Mouse (Mus musculus) hindbrain, embryonic 12.5 days (tissue): ENCODE measurements around the gene Akr1cl. TPM values are rescaled to one million over a fixed set of nuclear protein-coding genes. Genes with fewer than 3 reads are reported as not detected.
"Not testable (repeated sequence)": the region's sequence is repeated elsewhere in the genome, so short reads cannot be mapped to it uniquely, and the experiment has no call there.

Source experiments
- ATAC-seq: fragments of 200-750 bp; cut with Nextera tagmentation; 2 replicates; pipeline ENCODE4 v1.8.0; 2017; ENCODE audit warnings: moderate TSS enrichment; ENCODE audit not compliant: low FRiP score
- H3K27ac ChIP-seq: fragments of 300-500 bp; sonication (generic); 2 replicates; pipeline ENCODE4 v1.5.1; 2016; ENCODE audit warnings: mild to moderate bottlenecking
- H3K27me3 ChIP-seq: fragments of 300-500 bp; sonication (generic); 2 replicates; pipeline ENCODE4 v1.6.1; 2016; ENCODE audit warnings: mild to moderate bottlenecking
- H3K36me3 ChIP-seq: fragments of 300-500 bp; sonication (generic); 2 replicates; pipeline ENCODE4 v1.6.1; 2016; ENCODE audit warnings: mild to moderate bottlenecking
- H3K4me1 ChIP-seq: fragments of 300-500 bp; sonication (generic); 2 replicates; pipeline ENCODE4 v1.6.1; 2016
- H3K4me2 ChIP-seq: fragments of 300-500 bp; sonication (generic); replicated peaks from 2 replicates; pipeline ENCODE4 v1.6.1; 2016; ENCODE audit warnings: mild to moderate bottlenecking
- H3K4me3 ChIP-seq: fragments of 300-500 bp; sonication (generic); 2 replicates; pipeline ENCODE4 v1.5.1; 2016; ENCODE audit warnings: mild to moderate bottlenecking
- H3K9ac ChIP-seq: fragments of 300-500 bp; sonication (generic); 2 replicates; pipeline ENCODE4 v1.6.1; 2016; ENCODE audit warnings: mild to moderate bottlenecking, moderate library complexity
- H3K9me3 ChIP-seq: fragments of 300-500 bp; sonication (generic); replicated peaks from 2 replicates; pipeline ENCODE4 v1.6.1; 2016; ENCODE audit warnings: mild to moderate bottlenecking
- WGBS: fragments of 180-500 bp; shearing (Covaris S2); methylation state at CpG from one replicate; pipeline ENCODE4 v1.1.7; 2016; 5-methylcytosine and 5-hydroxymethylcytosine counted together
- polyA plus RNA-seq: library from polyadenylated mRNA; unstranded; fragments of >200 nt; fragmentation: Nextera tagmentation; extraction: Ambion mirVana; gene quantifications from 2 replicates; pipeline ENCODE4 v1.2.1, GENCODE M21; 2016

The Akr1cl gene
- 0.29 and 0.41 TPM in 2 replicates for polyA plus RNA-seq

- Histone ChIP-seq H3K9me3 (no peaks in the 10 kb centered on the region), H3K36me3 (no peaks in the 10 kb centered on the region), H3K4me1 (no peaks in the 10 kb centered on the region), H3K27me3 (no peaks in the 10 kb centered on the region), H3K27ac (no peak within 1 kb of the TSS), H3K9ac (no peak within 1 kb of the TSS), H3K4me2 (no peak within 1 kb of the TSS), H3K4me3 (no peak within 1 kb of the TSS)
- no peak for ATAC-seq
Observed at GRCm38 (mm10) chr1:65032641-65033040, at the start of gene Akr1cl. Akr1cl (minus strand) TSS chr1:65032759.

- Histone ChIP-seq H3K9me3 (no peaks in the 10 kb centered on the region), H3K36me3 (no peaks in the 10 kb centered on the region), H3K27ac (no peak within 1 kb of the TSS), H3K4me1 (0 out of 2 replicates have a peak, but pooled peaks cover 3% of the 10 kb centered on the region), H3K4me2 (no peak within 1 kb of the TSS), H3K27me3 (no peaks in the 10 kb centered on the region), H3K9ac (no peak within 1 kb of the TSS), H3K4me3 (no peak within 1 kb of the TSS)
- 39% methylated on average over 7 of the region's 7 CpGs for WGBS
- no peak for ATAC-seq
Observed at GRCm38 (mm10) chr1:65082188-65082587, 49.6 kb upstream of the Akr1cl start, which contains the start of gene Crygb. Crygb (minus strand) TSS chr1:65082288.

GRCm38 (mm10) chr1:65075607-65076006, 43.0 kb upstream of the Akr1cl start:
- Histone ChIP-seq H3K36me3 (no peaks in the 10 kb centered on the region), H3K4me1 (no peaks in the 10 kb centered on the region), H3K4me3 (no peak overlapping the region), H3K27ac (no peak overlapping the region), H3K9me3 (no peaks in the 10 kb centered on the region), H3K9ac (no peak overlapping the region), H3K27me3 (no peaks in the 10 kb centered on the region), H3K4me2 (no peak overlapping the region)
- whole genome bisulfite sequencing = 26% methylated on average over 5 of the region's 5 CpGs
- ATAC-seq = no peak

- Histone ChIP-seq H3K4me3 (no peak within 1 kb of the TSS), H3K27me3 (no peaks in the 10 kb centered on the region), H3K36me3 (no peaks in the 10 kb centered on the region), H3K9ac (no peak within 1 kb of the TSS; the same call in 1 of the 2 replicates), H3K4me1 (no peaks in the 10 kb centered on the region), H3K9me3 (no peaks in the 10 kb centered on the region), H3K27ac (no peak within 1 kb of the TSS), H3K4me2 (no peak within 1 kb of the TSS)
- WGBS = 68% methylated on average over 6 of the region's 6 CpGs
- ATAC-seq = no peak
Observed at GRCm38 (mm10) chr1:65073589-65073988, 41.0 kb upstream of the Akr1cl start, which contains the start of gene Crygc. Crygc (minus strand) TSS chr1:65073689.

GRCm38 (mm10) chr1:65067842-65068241, 35.3 kb upstream of the Akr1cl start:
- no peak overlapping the region for H3K9ac ChIP-seq
- no peaks in the 10 kb centered on the region for H3K4me1 ChIP-seq
- no peak overlapping the region for H3K4me3 ChIP-seq
- H3K27ac ChIP-seq = no peak overlapping the region
- no peak for ATAC-seq
- no peaks in the 10 kb centered on the region for H3K36me3 ChIP-seq
- no peaks in the 10 kb centered on the region for H3K9me3 ChIP-seq
- no peaks in the 10 kb centered on the region for H3K27me3 ChIP-seq
- no peak overlapping the region for H3K4me2 ChIP-seq

- H3K27me3 ChIP-seq = no peaks in the 10 kb centered on the region
- H3K4me1 ChIP-seq = no peaks in the 10 kb centered on the region
- H3K9ac ChIP-seq = no peak overlapping the region
- H3K4me3 ChIP-seq = no peak overlapping the region
- no peaks in the 10 kb centered on the region for H3K36me3 ChIP-seq
- no peaks in the 10 kb centered on the region for H3K9me3 ChIP-seq
- H3K4me2 ChIP-seq = no peak overlapping the region
- H3K27ac ChIP-seq = no peak overlapping the region
- ATAC-seq = no peak
- 88% methylated on average over 15 of the region's 15 CpGs for WGBS
Observed at GRCm38 (mm10) chr1:65064201-65064600, 31.6 kb upstream of the Akr1cl start.

- no peak within 1 kb of the TSS for H3K27ac ChIP-seq
- no peaks in the 10 kb centered on the region for H3K9me3 ChIP-seq
- H3K27me3 ChIP-seq = no peaks in the 10 kb centered on the region
- no peaks in the 10 kb centered on the region for H3K36me3 ChIP-seq
- no peak within 1 kb of the TSS for H3K4me2 ChIP-seq
- no peaks in the 10 kb centered on the region for H3K4me1 ChIP-seq
- no peak within 1 kb of the TSS for H3K4me3 ChIP-seq
- no peak for ATAC-seq
- no peak within 1 kb of the TSS for H3K9ac ChIP-seq
- 61% methylated on average over 8 of the region's 8 CpGs for WGBS
Observed at GRCm38 (mm10) chr1:65063352-65063751, 30.8 kb upstream of the Akr1cl start, which contains the start of gene Crygd. Crygd (minus strand) TSS chr1:65063452.

- WGBS = 25% methylated on average over 2 of the region's 2 CpGs
- Histone ChIP-seq H3K9me3 (no peaks in the 10 kb centered on the region), H3K36me3 (no peaks in the 10 kb centered on the region), H3K4me3 (no peak overlapping the region), H3K27me3 (no peaks in the 10 kb centered on the region), H3K27ac (no peak overlapping the region), H3K9ac (no peak overlapping the region), H3K4me1 (no peaks in the 10 kb centered on the region; the same call in 1 of the 2 replicates), H3K4me2 (no peak overlapping the region)
- no peak for ATAC-seq
Observed at GRCm38 (mm10) chr1:65052140-65052539, 19.6 kb upstream of the Akr1cl start.

GRCm38 (mm10) chr1:65051696-65052095, 19.1 kb upstream of the Akr1cl start:
- Histone ChIP-seq H3K4me3 (no peak overlapping the region), H3K27me3 (no peaks in the 10 kb centered on the region), H3K4me2 (no peak overlapping the region), H3K27ac (no peak overlapping the region), H3K9ac (no peak overlapping the region), H3K9me3 (no peaks in the 10 kb centered on the region), H3K4me1 (no peaks in the 10 kb centered on the region; the same call in 1 of the 2 replicates), H3K36me3 (no peaks in the 10 kb centered on the region)
- WGBS = 49% methylated on average over 7 of the region's 7 CpGs
- ATAC-seq = no peak

- H3K9ac ChIP-seq, H3K36me3 ChIP-seq, H3K27ac ChIP-seq, ATAC-seq, H3K4me1 ChIP-seq, H3K4me2 ChIP-seq, H3K4me3 ChIP-seq, H3K9me3 ChIP-seq, H3K27me3 ChIP-seq: not testable (repeated sequence)
- 38% methylated on average over 12 of the region's 12 CpGs for WGBS
Observed at GRCm38 (mm10) chr1:65050952-65051351, 18.4 kb upstream of the Akr1cl start, which contains the start of gene Cryge. Cryge (minus strand) TSS chr1:65051149.

- WGBS = 58% methylated on average over 12 of the region's 12 CpGs
- no peaks in the 10 kb centered on the region for H3K9me3 ChIP-seq
- H3K9ac ChIP-seq = no peak overlapping the region
- H3K4me2 ChIP-seq = no peak overlapping the region
- no peaks in the 10 kb centered on the region for H3K36me3 ChIP-seq
- H3K27me3 ChIP-seq = no peaks in the 10 kb centered on the region
- H3K27ac ChIP-seq = no peak overlapping the region
- ATAC-seq = no peak
- H3K4me3 ChIP-seq = no peak overlapping the region
- no peaks in the 10 kb centered on the region; the same call in 1 of the 2 replicates for H3K4me1 ChIP-seq
Observed at GRCm38 (mm10) chr1:65048781-65049180, 16.2 kb upstream of the Akr1cl start.

GRCm38 (mm10) chr1:65046401-65047109, 14.0 kb upstream of the Akr1cl start:
- ATAC-seq = no peak
- WGBS = 41% methylated on average over 8 of the region's 8 CpGs
- no peaks in the 10 kb centered on the region; the same call in 1 of the 2 replicates for H3K4me1 ChIP-seq
- no peaks in the 10 kb centered on the region for H3K9me3 ChIP-seq
- H3K27me3 ChIP-seq = no peaks in the 10 kb centered on the region
- no peaks in the 10 kb centered on the region for H3K36me3 ChIP-seq
- H3K4me3 ChIP-seq = no peak overlapping the region
- no peak overlapping the region for H3K27ac ChIP-seq
- H3K9ac ChIP-seq = no peak overlapping the region
- no peak overlapping the region for H3K4me2 ChIP-seq

- no peak for ATAC-seq
- Histone ChIP-seq H3K4me2 (no peak overlapping the region), H3K36me3 (no peaks in the 10 kb centered on the region), H3K27me3 (no peaks in the 10 kb centered on the region), H3K9ac (no peak overlapping the region), H3K4me3 (no peak overlapping the region), H3K27ac (no peak overlapping the region), H3K4me1 (no peaks in the 10 kb centered on the region), H3K9me3 (no peaks in the 10 kb centered on the region)
- 84% methylated on average over 2 of the region's 2 CpGs for WGBS
Observed at GRCm38 (mm10) chr1:65043433-65043832, 10.9 kb upstream of the Akr1cl start.
